Mouse (Mus musculus) stomach, embryonic 16.5 days (tissue): Measurements from ENCODE around the gene Pnmal2. TPM values are rescaled to one million over a fixed set of nuclear protein-coding genes. Genes with fewer than 3 reads are reported as not detected.

ENCODE experiments used
- ATAC-seq: fragments of 200-750 bp; cut with Nextera tagmentation; 2 replicates; pipeline ENCODE4 v1.8.0; 2017; ENCODE audit warnings: moderate number of reproducible peaks, moderate TSS enrichment; ENCODE audit not compliant: insufficient read depth, low FRiP score
- H3K27ac ChIP-seq: fragments of 300-500 bp; sonication (generic); 2 replicates; pipeline ENCODE4 v1.5.1; 2014; ENCODE audit warnings: low read length
- H3K27me3 ChIP-seq: fragments of 300-500 bp; sonication (generic); 2 replicates; pipeline ENCODE4 v1.6.1; 2014; ENCODE audit warnings: low read length, control low read depth, mixed read lengths; ENCODE audit not compliant: control insufficient read depth, insufficient read depth
- H3K36me3 ChIP-seq: fragments of 300-500 bp; sonication (generic); 2 replicates; pipeline ENCODE4 v1.6.1; 2014; ENCODE audit warnings: low read length; ENCODE audit not compliant: control insufficient read depth, insufficient read depth
- H3K4me1 ChIP-seq: fragments of 300-500 bp; sonication (generic); 2 replicates; pipeline ENCODE4 v1.6.1; 2014; ENCODE audit warnings: low read length, control low read depth, mixed read lengths; ENCODE audit not compliant: control insufficient read depth, insufficient read depth
- H3K4me2 ChIP-seq: fragments of 300-500 bp; sonication (generic); 2 replicates; pipeline ENCODE4 v1.6.1; 2014; ENCODE audit warnings: low read depth, low read length, mixed read lengths
- H3K4me3 ChIP-seq: fragments of 300-500 bp; sonication (generic); replicated peaks from 2 replicates; pipeline ENCODE4 v1.5.1; 2014; ENCODE audit warnings: mild to moderate bottlenecking, low read length
- H3K9ac ChIP-seq: fragments of 300-500 bp; sonication (generic); 2 replicates; pipeline ENCODE4 v1.6.1; 2014; ENCODE audit warnings: low read length
- H3K9me3 ChIP-seq: fragments of 300-500 bp; sonication (generic); replicated peaks from 2 replicates; pipeline ENCODE4 v1.6.1; 2016; ENCODE audit warnings: low read length, control low read depth; ENCODE audit not compliant: control insufficient read depth
- WGBS: fragments of 180-500 bp; shearing (Covaris S2); extraction: QIAGEN DNeasy Blood & Tissue Kit; methylation state at CpG from one replicate; pipeline ENCODE4 v1.1.7; 2014; 5-methylcytosine and 5-hydroxymethylcytosine counted together
- polyA plus RNA-seq: library from polyadenylated mRNA; unstranded; fragments of >200 nt; fragmentation: Nextera tagmentation; extraction: Ambion mirVana; gene quantifications from 2 replicates; pipeline ENCODE4 v1.2.1, GENCODE M21; 2015

The Pnmal2 gene
- polyA plus RNA-seq, 1 experiment from 2014 or later: 10.2 TPM

GRCm38 (mm10) chr7:16959539-16960187 is 15.2 kb downstream of the Pnmal2 start, which contains the start of gene Pnmal1:
TSS of gene Pnmal1 (plus strand) at chr7:16959679.
- no peak within 1 kb of the TSS for H3K4me2 ChIP-seq
- H3K9ac ChIP-seq: peak within 1 kb of the TSS; percentile 15; the same call in 1 of the 2 replicates
- H3K4me1 ChIP-seq: no peaks in the 10 kb centered on the region
- 23% methylated on average over 17 of the region's 17 CpGs for WGBS
- H3K4me3 ChIP-seq: no peak within 1 kb of the TSS
- H3K27me3 ChIP-seq: no peaks in the 10 kb centered on the region
- H3K36me3 ChIP-seq: no peaks in the 10 kb centered on the region
- peak; percentile 66; the same call in 1 of the 2 replicates for ATAC-seq
- H3K27ac ChIP-seq: no peak within 1 kb of the TSS
- H3K9me3 ChIP-seq: no peaks in the 10 kb centered on the region

- Histone ChIP-seq H3K9me3 (no peaks in the 10 kb centered on the region), H3K27me3 (no peaks in the 10 kb centered on the region), H3K4me2 (no peak overlapping the region), H3K4me1 (no peaks in the 10 kb centered on the region), H3K27ac (no peak overlapping the region), H3K9ac (no peak overlapping the region), H3K4me3 (no peak overlapping the region), H3K36me3 (no peaks in the 10 kb centered on the region)
- 65% methylated on average over 5 of the region's 5 CpGs for WGBS
- no peak for ATAC-seq
Measured at GRCm38 (mm10) chr7:16961678-16962077, 17.2 kb downstream of the Pnmal2 start.

GRCm38 (mm10) chr7:16968414-16968813 is 23.9 kb downstream of the Pnmal2 start:
- H3K4me1 ChIP-seq: no peaks in the 10 kb centered on the region
- 0 out of 2 replicates have a peak, but pooled peaks cover 4% of the 10 kb centered on the region for H3K9me3 ChIP-seq
- H3K4me2 ChIP-seq: no peak overlapping the region
- no peak overlapping the region for H3K9ac ChIP-seq
- no peaks in the 10 kb centered on the region for H3K36me3 ChIP-seq
- no peak for ATAC-seq
- 78% methylated on average over 6 of the region's 6 CpGs for WGBS
- no peak overlapping the region for H3K4me3 ChIP-seq
- no peaks in the 10 kb centered on the region for H3K27me3 ChIP-seq
- no peak overlapping the region for H3K27ac ChIP-seq

GRCm38 (mm10) chr7:16971160-16971559 is 26.7 kb downstream of the Pnmal2 start:
- H3K27me3 ChIP-seq: no peaks in the 10 kb centered on the region
- H3K4me1 ChIP-seq: no peaks in the 10 kb centered on the region
- H3K9me3 ChIP-seq: 0 out of 2 replicates have a peak, but pooled peaks cover 4% of the 10 kb centered on the region
- WGBS: 63% methylated on average over 3 of the region's 3 CpGs
- no peaks in the 10 kb centered on the region for H3K36me3 ChIP-seq
- no peak overlapping the region for H3K9ac ChIP-seq
- no peak overlapping the region for H3K27ac ChIP-seq
- no peak overlapping the region for H3K4me3 ChIP-seq
- ATAC-seq: no peak
- H3K4me2 ChIP-seq: no peak overlapping the region

GRCm38 (mm10) chr7:16974018-16974417 is 29.5 kb downstream of the Pnmal2 start:
- H3K4me2 ChIP-seq: no peak overlapping the region
- no peak overlapping the region for H3K4me3 ChIP-seq
- no peak overlapping the region for H3K27ac ChIP-seq
- WGBS: 57% methylated on average over 6 of the region's 6 CpGs
- no peak overlapping the region for H3K9ac ChIP-seq
- H3K9me3 ChIP-seq: no peaks in the 10 kb centered on the region
- ATAC-seq: no peak
- no peaks in the 10 kb centered on the region for H3K27me3 ChIP-seq
- no peaks in the 10 kb centered on the region for H3K36me3 ChIP-seq
- H3K4me1 ChIP-seq: no peaks in the 10 kb centered on the region

- no peaks in the 10 kb centered on the region for H3K27me3 ChIP-seq
- no peak for ATAC-seq
- H3K9ac ChIP-seq: no peak overlapping the region
- no peaks in the 10 kb centered on the region for H3K9me3 ChIP-seq
- no peak overlapping the region for H3K27ac ChIP-seq
- H3K4me3 ChIP-seq: no peak overlapping the region
- H3K4me2 ChIP-seq: no peak overlapping the region
- WGBS: 53% methylated on average over 8 of the region's 8 CpGs
- H3K36me3 ChIP-seq: no peaks in the 10 kb centered on the region
- no peaks in the 10 kb centered on the region for H3K4me1 ChIP-seq
Measured at GRCm38 (mm10) chr7:16976298-16976697, 31.8 kb downstream of the Pnmal2 start.

- Histone ChIP-seq H3K36me3 (no peaks in the 10 kb centered on the region), H3K4me3 (no peak overlapping the region), H3K27me3 (no peaks in the 10 kb centered on the region), H3K4me1 (no peaks in the 10 kb centered on the region), H3K9ac (no peak overlapping the region), H3K9me3 (no peaks in the 10 kb centered on the region), H3K4me2 (no peak overlapping the region), H3K27ac (no peak overlapping the region)
- WGBS: 62% methylated on average over 6 of the region's 6 CpGs
- ATAC-seq: no peak
Measured at GRCm38 (mm10) chr7:16978173-16978572, 33.7 kb downstream of the Pnmal2 start.

GRCm38 (mm10) chr7:16978593-16978992 is 34.1 kb downstream of the Pnmal2 start:
- ATAC-seq: no peak

GRCm38 (mm10) chr7:16980348-16980747 is 35.9 kb downstream of the Pnmal2 start:
- Histone ChIP-seq H3K9ac (peak overlapping the region; percentile 68), H3K27ac (peak overlapping the region; percentile 82), H3K36me3 (no peaks in the 10 kb centered on the region), H3K4me3 (peak overlapping the region; percentile 19), H3K4me2 (peak overlapping the region; percentile 48), H3K27me3 (no peaks in the 10 kb centered on the region), H3K4me1 (no peaks in the 10 kb centered on the region), H3K9me3 (no peaks in the 10 kb centered on the region)
- peak; percentile 77; the same call in 1 of the 2 replicates for ATAC-seq
- WGBS: under 1% methylated on average over 12 of the region's 12 CpGs

More at GRCm38 (mm10) chr7:16978593-16978992, 34.1 kb downstream of the Pnmal2 start:
- H3K4me3 ChIP-seq: no peak overlapping the region
- no peak overlapping the region for H3K4me2 ChIP-seq
- no peaks in the 10 kb centered on the region for H3K4me1 ChIP-seq
- no peak overlapping the region for H3K9ac ChIP-seq
- 85% methylated on average over 3 of the region's 3 CpGs for WGBS
- H3K9me3 ChIP-seq: no peaks in the 10 kb centered on the region
- no peaks in the 10 kb centered on the region for H3K27me3 ChIP-seq
- no peaks in the 10 kb centered on the region for H3K36me3 ChIP-seq
- H3K27ac ChIP-seq: no peak overlapping the region
